Mouse (Mus musculus): ENCODE measurements around the gene Ptprn2. TPM values are rescaled to one million over a fixed set of nuclear protein-coding genes. Genes with fewer than 3 reads are reported as not detected.

Ptprn2 gene
- polyA plus RNA-seq, 1 experiment from 2014 or later, result 0.08 TPM

GRCm38 (mm10) chr12:117016753-117017595 lies 531.5 kb downstream of the Ptprn2 start:
- Histone ChIP-seq H3K4me2 (replicated peaks; ENCODE audit: low read depth, low read length) (no peak overlapping the region), H3K27me3 (ENCODE audit: control insufficient read depth, insufficient read depth, low read length) (no peaks in the 10 kb centered on the region)
- 80% methylated on average over 15 of the region's 15 CpGs for WGBS

GRCm38 (mm10) chr12:117017912-117018311 lies 532.4 kb downstream of the Ptprn2 start:
- H3K36me3 ChIP-seq (ENCODE audit: control insufficient read depth, insufficient read depth, low read length), result no peaks in the 10 kb centered on the region
- no peak overlapping the region for H3K4me3 ChIP-seq (ENCODE audit: low read length)
- no peaks in the 10 kb centered on the region for H3K4me1 ChIP-seq (ENCODE audit: control insufficient read depth, insufficient read depth, low read length)
- no peak overlapping the region for H3K27ac ChIP-seq (ENCODE audit: low read depth, low read length)
- H3K27me3 ChIP-seq (ENCODE audit: control insufficient read depth, insufficient read depth, low read length), result no peaks in the 10 kb centered on the region
- H3K4me2 ChIP-seq (replicated peaks; ENCODE audit: low read depth, low read length), result no peak overlapping the region
- H3K9ac ChIP-seq (ENCODE audit: low read depth, low read length), result no peak overlapping the region
- ATAC-seq (ENCODE audit: low FRiP score, low TSS enrichment), result no peak
- 28% methylated on average over 2 of the region's 2 CpGs for WGBS
- no peaks in the 10 kb centered on the region for H3K9me3 ChIP-seq (ENCODE audit: control insufficient read depth, low read length)

More at GRCm38 (mm10) chr12:117016753-117017595, 531.5 kb downstream of the Ptprn2 start:
- H3K4me3 ChIP-seq (ENCODE audit: low read length), result no peak overlapping the region
- no peak for ATAC-seq (ENCODE audit: low FRiP score, low TSS enrichment)
- no peaks in the 10 kb centered on the region for H3K36me3 ChIP-seq (ENCODE audit: control insufficient read depth, insufficient read depth, low read length)
- H3K4me1 ChIP-seq (ENCODE audit: control insufficient read depth, insufficient read depth, low read length), result no peaks in the 10 kb centered on the region
- H3K9me3 ChIP-seq (ENCODE audit: control insufficient read depth, low read length), result no peaks in the 10 kb centered on the region
- no peak overlapping the region for H3K27ac ChIP-seq (ENCODE audit: low read depth, low read length)
- H3K9ac ChIP-seq (ENCODE audit: low read depth, low read length), result no peak overlapping the region

GRCm38 (mm10) chr12:117023235-117023634 lies 537.7 kb downstream of the Ptprn2 start:
- H3K27ac ChIP-seq (ENCODE audit: low read depth, low read length), result no peak overlapping the region
- no peaks in the 10 kb centered on the region for H3K9me3 ChIP-seq (ENCODE audit: control insufficient read depth, low read length)
- no peaks in the 10 kb centered on the region for H3K36me3 ChIP-seq (ENCODE audit: control insufficient read depth, insufficient read depth, low read length)
- H3K4me2 ChIP-seq (replicated peaks; ENCODE audit: low read depth, low read length), result no peak overlapping the region
- H3K9ac ChIP-seq (ENCODE audit: low read depth, low read length), result no peak overlapping the region
- H3K4me1 ChIP-seq (ENCODE audit: control insufficient read depth, insufficient read depth, low read length), result no peaks in the 10 kb centered on the region
- no peak for ATAC-seq (ENCODE audit: low FRiP score, low TSS enrichment)
- H3K4me3 ChIP-seq (ENCODE audit: low read length), result no peak overlapping the region
- WGBS, result 81% methylated on average over 4 of the region's 4 CpGs
- 0 out of 2 replicates have a peak, but pooled peaks cover 3% of the 10 kb centered on the region for H3K27me3 ChIP-seq (ENCODE audit: control insufficient read depth, insufficient read depth, low read length)

GRCm38 (mm10) chr12:117024916-117025315 lies 539.4 kb downstream of the Ptprn2 start:
- no peak overlapping the region for H3K27ac ChIP-seq (ENCODE audit: low read depth, low read length)
- no peak overlapping the region for H3K9ac ChIP-seq (ENCODE audit: low read depth, low read length)
- no peak for ATAC-seq (ENCODE audit: low FRiP score, low TSS enrichment)
- no peak overlapping the region for H3K4me3 ChIP-seq (ENCODE audit: low read length)
- H3K36me3 ChIP-seq (ENCODE audit: control insufficient read depth, insufficient read depth, low read length), result no peaks in the 10 kb centered on the region
- 88% methylated on average over 4 of the region's 4 CpGs for WGBS
- H3K4me1 ChIP-seq (ENCODE audit: control insufficient read depth, insufficient read depth, low read length), result no peaks in the 10 kb centered on the region
- no peaks in the 10 kb centered on the region for H3K9me3 ChIP-seq (ENCODE audit: control insufficient read depth, low read length)
- H3K27me3 ChIP-seq (ENCODE audit: control insufficient read depth, insufficient read depth, low read length), result 0 out of 2 replicates have a peak, but pooled peaks cover 3% of the 10 kb centered on the region
- no peak overlapping the region for H3K4me2 ChIP-seq (replicated peaks; ENCODE audit: low read depth, low read length)

- Histone ChIP-seq H3K9ac (ENCODE audit: low read depth, low read length) (no peak overlapping the region), H3K4me3 (ENCODE audit: low read length) (no peak overlapping the region), H3K9me3 (ENCODE audit: control insufficient read depth, low read length) (no peaks in the 10 kb centered on the region), H3K27ac (ENCODE audit: low read depth, low read length) (no peak overlapping the region), H3K36me3 (ENCODE audit: control insufficient read depth, insufficient read depth, low read length) (no peaks in the 10 kb centered on the region), H3K4me2 (replicated peaks; ENCODE audit: low read depth, low read length) (no peak overlapping the region), H3K27me3 (ENCODE audit: control insufficient read depth, insufficient read depth, low read length) (0 out of 2 replicates have a peak, but pooled peaks cover 3% of the 10 kb centered on the region), H3K4me1 (ENCODE audit: control insufficient read depth, insufficient read depth, low read length) (no peaks in the 10 kb centered on the region)
- no peak for ATAC-seq (ENCODE audit: low FRiP score, low TSS enrichment)
These were observed 540.2 kb downstream of the Ptprn2 start for GRCm38 (mm10) chr12:117025676-117026075.

- Histone ChIP-seq H3K4me1 (ENCODE audit: control insufficient read depth, insufficient read depth, low read length) (no peaks in the 10 kb centered on the region), H3K9me3 (ENCODE audit: control insufficient read depth, low read length) (no peaks in the 10 kb centered on the region), H3K4me2 (replicated peaks; ENCODE audit: low read depth, low read length) (no peak overlapping the region), H3K4me3 (ENCODE audit: low read length) (no peak overlapping the region), H3K9ac (ENCODE audit: low read depth, low read length) (no peak overlapping the region), H3K27ac (ENCODE audit: low read depth, low read length) (no peak overlapping the region), H3K27me3 (ENCODE audit: control insufficient read depth, insufficient read depth, low read length) (0 out of 2 replicates have a peak, but pooled peaks cover 3% of the 10 kb centered on the region), H3K36me3 (ENCODE audit: control insufficient read depth, insufficient read depth, low read length) (no peaks in the 10 kb centered on the region)
- no peak for ATAC-seq (ENCODE audit: low FRiP score, low TSS enrichment)
- WGBS, result 85% methylated on average over 6 of the region's 6 CpGs
These were observed 541.8 kb downstream of the Ptprn2 start for GRCm38 (mm10) chr12:117027351-117027750.

- 0 out of 2 replicates have a peak, but pooled peaks cover 3% of the 10 kb centered on the region for H3K27me3 ChIP-seq (ENCODE audit: control insufficient read depth, insufficient read depth, low read length)
- H3K27ac ChIP-seq (ENCODE audit: low read depth, low read length), result no peak overlapping the region
- H3K9ac ChIP-seq (ENCODE audit: low read depth, low read length), result no peak overlapping the region
- 80% methylated on average over 5 of the region's 5 CpGs for WGBS
- no peaks in the 10 kb centered on the region for H3K9me3 ChIP-seq (ENCODE audit: control insufficient read depth, low read length)
- no peaks in the 10 kb centered on the region for H3K4me1 ChIP-seq (ENCODE audit: control insufficient read depth, insufficient read depth, low read length)
- no peak overlapping the region for H3K4me3 ChIP-seq (ENCODE audit: low read length)
- no peak overlapping the region for H3K4me2 ChIP-seq (replicated peaks; ENCODE audit: low read depth, low read length)
- no peak for ATAC-seq (ENCODE audit: low FRiP score, low TSS enrichment)
- no peaks in the 10 kb centered on the region for H3K36me3 ChIP-seq (ENCODE audit: control insufficient read depth, insufficient read depth, low read length)
These were observed 542.9 kb downstream of the Ptprn2 start for GRCm38 (mm10) chr12:117028333-117028961.

GRCm38 (mm10) chr12:117033172-117033571 lies 547.7 kb downstream of the Ptprn2 start:
- WGBS, result 93% methylated on average over 1 of the region's 1 CpGs
- Histone ChIP-seq H3K9ac (ENCODE audit: low read depth, low read length) (no peak overlapping the region), H3K4me1 (ENCODE audit: control insufficient read depth, insufficient read depth, low read length) (no peaks in the 10 kb centered on the region), H3K36me3 (ENCODE audit: control insufficient read depth, insufficient read depth, low read length) (no peaks in the 10 kb centered on the region), H3K27me3 (ENCODE audit: control insufficient read depth, insufficient read depth, low read length) (no peaks in the 10 kb centered on the region), H3K9me3 (ENCODE audit: control insufficient read depth, low read length) (no peaks in the 10 kb centered on the region), H3K27ac (ENCODE audit: low read depth, low read length) (no peak overlapping the region), H3K4me2 (replicated peaks; ENCODE audit: low read depth, low read length) (no peak overlapping the region), H3K4me3 (ENCODE audit: low read length) (no peak overlapping the region)
- ATAC-seq (ENCODE audit: low FRiP score, low TSS enrichment), result no peak

GRCm38 (mm10) chr12:117034506-117034905 lies 549.0 kb downstream of the Ptprn2 start:
- H3K27me3 ChIP-seq (ENCODE audit: control insufficient read depth, insufficient read depth, low read length), result no peaks in the 10 kb centered on the region
- no peaks in the 10 kb centered on the region for H3K9me3 ChIP-seq (ENCODE audit: control insufficient read depth, low read length)
- no peak overlapping the region for H3K9ac ChIP-seq (ENCODE audit: low read depth, low read length)
- no peak overlapping the region for H3K4me2 ChIP-seq (replicated peaks; ENCODE audit: low read depth, low read length)
- no peak overlapping the region for H3K4me3 ChIP-seq (ENCODE audit: low read length)
- 57% methylated on average over 3 of the region's 3 CpGs for WGBS
- peak; percentile 56; the same call in 1 of the 2 replicates for ATAC-seq (ENCODE audit: low FRiP score, low TSS enrichment)
- no peak overlapping the region for H3K27ac ChIP-seq (ENCODE audit: low read depth, low read length)
- H3K4me1 ChIP-seq (ENCODE audit: control insufficient read depth, insufficient read depth, low read length), result no peaks in the 10 kb centered on the region
- H3K36me3 ChIP-seq (ENCODE audit: control insufficient read depth, insufficient read depth, low read length), result no peaks in the 10 kb centered on the region
